Mouse (Mus musculus) heart, postnatal 0 days (tissue): ENCODE data around the gene Imp3. TPM values are rescaled to one million over a fixed set of nuclear protein-coding genes. Genes with fewer than 3 reads are reported as not detected.

Source experiments
- ATAC-seq: fragments of 200-750 bp; cut with Nextera tagmentation; 2 replicates; pipeline ENCODE4 v1.8.0; 2017; ENCODE audit warnings: low read depth, moderate number of reproducible peaks, moderate library complexity; ENCODE audit not compliant: insufficient read depth
- DNase-seq: peaks from one replicate; pipeline ENCODE4 v3.0.0-alpha.2; 2016; ENCODE audit warnings: low spot score
- H3K27ac ChIP-seq: fragments of 300-500 bp; sonication (generic); 2 replicates; pipeline ENCODE4 v1.5.1; 2014; ENCODE audit warnings: low read depth, mild to moderate bottlenecking
- H3K27me3 ChIP-seq: fragments of 300-500 bp; sonication (generic); 2 replicates; pipeline ENCODE4 v1.6.1; 2014; ENCODE audit warnings: low read length, mixed read lengths; ENCODE audit not compliant: control insufficient read depth, insufficient read depth
- H3K36me3 ChIP-seq: fragments of 300-500 bp; sonication (generic); replicated peaks from 2 replicates; pipeline ENCODE4 v1.6.1; 2014; ENCODE audit warnings: low read length, mixed read lengths; ENCODE audit not compliant: control insufficient read depth, insufficient read depth
- H3K4me1 ChIP-seq: fragments of 300-500 bp; sonication (generic); 2 replicates; pipeline ENCODE4 v1.6.1; 2014; ENCODE audit warnings: antibody characterized with exemption; ENCODE audit not compliant: control insufficient read depth, insufficient read depth
- H3K4me2 ChIP-seq: fragments of 300-500 bp; sonication (generic); 2 replicates; pipeline ENCODE4 v1.6.1; 2014; ENCODE audit warnings: low read depth, mild to moderate bottlenecking, low read length, moderate library complexity
- H3K4me3 ChIP-seq: fragments of 300-500 bp; sonication (generic); 2 replicates; pipeline ENCODE4 v1.5.1; 2014; ENCODE audit warnings: low read depth, low read length
- H3K9ac ChIP-seq: fragments of 300-500 bp; sonication (generic); replicated peaks from 2 replicates; pipeline ENCODE4 v1.6.1; 2014; ENCODE audit warnings: low read depth, low read length, mixed read lengths
- H3K9me3 ChIP-seq: fragments of 300-500 bp; sonication (generic); replicated peaks from 2 replicates; pipeline ENCODE4 v1.6.1; 2016; ENCODE audit warnings: low read length; ENCODE audit not compliant: control insufficient read depth
- CTCF ChIP-seq: IDR thresholded peaks from 2 replicates; pipeline ENCODE4 v1.5.1; 2016; ENCODE audit warnings: antibody characterized with exemption, control low read depth, low read depth
- EP300 ChIP-seq: IDR thresholded peaks from 2 replicates; pipeline ENCODE4 v1.6.1; 2016; ENCODE audit warnings: antibody characterized with exemption, low read depth
- WGBS: fragments of 180-500 bp; shearing (Covaris S2); extraction: QIAGEN DNeasy Blood & Tissue Kit; methylation state at CpG from one replicate; pipeline ENCODE4 v1.1.7; 2014; 5-methylcytosine and 5-hydroxymethylcytosine counted together
- polyA plus RNA-seq: library from polyadenylated mRNA; unstranded; fragments of >200 nt; fragmentation: Nextera tagmentation; extraction: Ambion mirVana; gene quantifications from 2 replicates; pipeline ENCODE4 v1.2.1, GENCODE M21; 2015
- total RNA-seq: library from RNA; depleted of rRNA; stranded (reverse); fragments of >200 nt; gene quantifications from 2 replicates; pipeline ENCODE4 v1.2.3, GENCODE M21; 2014; ENCODE audit warnings: low replicate concordance

The Imp3 gene
- total and polyA plus RNA-seq, 2 experiments from 2014 or later, result 58.1 to 179 TPM

DNA sequence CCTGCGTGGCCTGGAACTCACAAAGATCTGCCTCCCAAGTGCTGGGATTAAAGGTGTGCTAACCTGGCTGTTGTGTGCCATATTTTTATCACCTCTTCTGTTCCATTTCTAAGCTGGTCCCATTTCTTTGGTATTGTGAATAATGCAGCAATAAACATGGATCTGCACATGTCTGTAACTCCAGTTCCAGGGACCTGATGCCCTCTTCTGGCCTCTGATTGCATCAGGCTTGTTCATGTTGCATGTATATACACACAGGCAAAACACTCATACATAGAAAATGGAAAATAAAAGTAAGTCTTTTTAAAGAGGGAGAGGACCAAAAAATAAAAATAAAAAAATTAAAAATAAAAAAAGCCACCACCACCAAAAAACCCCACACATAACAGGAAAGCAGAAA lies 16.3 kb downstream of the Imp3 start:
- no peak overlapping the region for H3K4me3 ChIP-seq
- H3K36me3 ChIP-seq, result no peaks in the 10 kb centered on the region
- no peak overlapping the region for H3K9ac ChIP-seq
- DNase-seq (no peak), ATAC-seq (no peak)
- H3K4me2 ChIP-seq, result no peak overlapping the region
- H3K27me3 ChIP-seq, result no peaks in the 10 kb centered on the region
- H3K4me1 ChIP-seq, result 0 out of 2 replicates have a peak, but pooled peaks cover 5% of the 10 kb centered on the region
- WGBS, result 91% methylated on average over 1 of the region's 1 CpGs
- H3K9me3 ChIP-seq, result no peaks in the 10 kb centered on the region
- no peak overlapping the region for H3K27ac ChIP-seq
- TF ChIP-seq EP300, result no peak
- TF ChIP-seq CTCF, result no peak

DNA sequence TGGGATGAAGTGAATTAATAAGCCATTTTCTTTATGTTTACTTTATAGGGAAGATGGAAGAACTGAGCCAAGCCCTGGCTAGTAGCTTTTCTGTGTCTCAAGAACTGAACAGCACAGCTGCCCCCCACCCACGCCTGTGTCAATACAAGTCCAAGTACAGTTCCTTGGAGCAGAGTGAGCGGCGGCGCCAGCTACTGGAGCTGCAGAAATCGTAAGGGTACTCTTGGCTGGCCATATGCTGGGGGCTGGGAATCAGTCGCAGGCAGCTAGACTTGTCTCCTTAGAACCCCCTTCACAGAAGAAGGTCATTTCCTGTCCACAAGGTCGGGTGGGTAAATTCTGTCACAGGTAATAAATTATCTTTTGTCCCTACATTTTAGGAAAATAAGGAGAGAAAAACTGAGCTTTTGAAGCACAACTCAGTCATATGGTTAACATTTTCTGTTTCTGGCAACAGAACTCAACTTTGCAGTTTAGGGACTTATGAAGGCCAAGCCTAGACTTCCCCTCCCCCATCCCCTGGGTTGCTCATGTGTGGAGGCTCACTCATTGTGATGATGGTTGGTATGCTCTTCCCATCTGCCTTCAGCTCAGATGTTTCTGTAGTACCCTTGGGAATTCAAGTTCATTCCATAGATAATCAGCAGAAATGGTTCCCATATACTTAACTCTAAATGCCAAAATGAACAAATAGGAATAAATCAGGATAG lies 19.8 kb downstream of the Imp3 start:
- DNase-seq, result no peak

DNA sequence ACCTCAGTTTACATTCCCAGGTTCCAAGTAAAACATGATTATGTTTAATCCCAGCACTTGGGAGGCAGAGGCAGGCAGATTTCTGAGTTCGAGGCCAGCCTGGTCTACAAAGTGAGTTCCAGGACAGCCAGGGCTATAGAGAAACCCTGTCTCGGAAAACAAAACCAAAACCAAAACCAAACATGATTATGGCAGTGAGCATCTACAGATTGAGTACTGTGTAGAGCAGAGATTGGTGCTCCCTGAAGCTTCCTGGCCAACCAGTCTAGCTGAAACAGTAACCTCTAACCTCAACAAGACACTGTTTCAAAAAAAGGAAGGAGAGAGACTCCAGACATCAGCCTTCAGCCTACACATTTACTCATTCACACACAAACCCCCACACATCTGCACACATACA lies 21.4 kb downstream of the Imp3 start:
- 83% methylated on average over 2 of the region's 2 CpGs for WGBS
- ATAC-seq, result no peak
- Histone ChIP-seq H3K4me2 (no peak overlapping the region), H3K36me3 (peaks cover 13% of the 10 kb centered on the region), H3K4me3 (no peak overlapping the region), H3K27me3 (no peaks in the 10 kb centered on the region), H3K27ac (no peak overlapping the region), H3K9me3 (no peaks in the 10 kb centered on the region), H3K9ac (no peak overlapping the region), H3K4me1 (no peaks in the 10 kb centered on the region)
- no peak for DNase-seq
- no peak for TF ChIP-seq CTCF
- TF ChIP-seq EP300, result no peak

More for the DNA sequence above, 19.8 kb downstream of the Imp3 start:
- ATAC-seq, result no peak
- Histone ChIP-seq H3K4me1 (no peaks in the 10 kb centered on the region), H3K9me3 (no peaks in the 10 kb centered on the region), H3K27ac (no peak overlapping the region), H3K4me3 (no peak overlapping the region), H3K36me3 (peaks cover 4% of the 10 kb centered on the region; the same call in 1 of the 2 replicates), H3K9ac (no peak overlapping the region), H3K27me3 (no peaks in the 10 kb centered on the region), H3K4me2 (no peak overlapping the region)
- 69% methylated on average over 7 of the region's 7 CpGs for WGBS
- TF ChIP-seq CTCF (no peak), EP300 (no peak)

DNA sequence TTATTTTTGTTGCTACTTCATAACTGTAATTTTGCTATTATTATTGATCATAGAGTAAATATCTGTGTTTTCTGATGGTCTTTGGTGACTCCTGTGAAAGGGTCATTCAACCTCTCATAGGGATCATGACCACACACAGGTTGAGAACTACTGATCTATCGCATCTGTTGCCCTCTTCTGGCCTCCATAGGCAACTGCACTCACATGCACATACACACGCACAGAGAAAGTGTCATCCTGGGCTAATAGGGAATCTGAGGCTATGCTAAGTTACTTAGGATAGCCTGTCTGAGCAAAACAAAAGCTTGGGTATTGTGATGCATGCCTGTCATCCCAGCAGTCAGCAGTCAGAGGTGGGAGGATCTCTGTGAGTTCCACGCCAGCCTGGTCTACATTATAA lies 24.3 kb downstream of the Imp3 start:
- H3K4me3 ChIP-seq, result no peak overlapping the region
- H3K9me3 ChIP-seq, result no peaks in the 10 kb centered on the region
- no peaks in the 10 kb centered on the region for H3K4me1 ChIP-seq
- DNase-seq, result no peak
- no peak overlapping the region for H3K4me2 ChIP-seq
- H3K27ac ChIP-seq, result no peak overlapping the region
- H3K9ac ChIP-seq, result no peak overlapping the region
- 93% methylated on average over 3 of the region's 3 CpGs for WGBS
- no peak for TF ChIP-seq CTCF
- TF ChIP-seq EP300, result no peak
- no peaks in the 10 kb centered on the region for H3K27me3 ChIP-seq
- ATAC-seq, result no peak
- peaks cover 17% of the 10 kb centered on the region for H3K36me3 ChIP-seq

DNA sequence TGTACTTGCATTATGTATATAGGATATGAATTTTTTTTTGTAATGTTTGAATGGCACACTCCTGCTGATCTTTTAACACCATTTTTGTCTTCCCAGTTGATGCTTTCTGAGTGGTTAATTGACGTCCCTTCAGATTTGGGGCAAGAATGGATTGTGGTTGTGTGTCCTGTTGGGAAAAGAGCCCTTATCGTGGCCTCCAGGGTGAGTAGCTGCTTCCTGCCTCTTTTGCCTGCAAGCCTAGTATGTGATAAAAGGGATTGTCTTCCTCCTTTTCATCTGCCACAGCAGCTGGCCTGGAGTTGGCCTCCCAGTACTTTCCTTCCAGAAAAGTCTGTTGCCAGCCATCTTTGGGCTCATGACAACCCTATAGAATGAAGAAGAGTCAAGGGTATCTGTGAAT lies 32.9 kb downstream of the Imp3 start:
- Histone ChIP-seq H3K4me2 (no peak overlapping the region), H3K4me3 (no peak overlapping the region), H3K27me3 (no peaks in the 10 kb centered on the region), H3K36me3 (peaks cover 6% of the 10 kb centered on the region; the same call in 1 of the 2 replicates), H3K9me3 (no peaks in the 10 kb centered on the region), H3K27ac (no peak overlapping the region), H3K9ac (no peak overlapping the region), H3K4me1 (no peaks in the 10 kb centered on the region)
- TF ChIP-seq CTCF, result no peak
- no peak for TF ChIP-seq EP300
- DNase-seq (no peak), ATAC-seq (no peak)
- WGBS, result 61% methylated on average over 2 of the region's 2 CpGs

DNA sequence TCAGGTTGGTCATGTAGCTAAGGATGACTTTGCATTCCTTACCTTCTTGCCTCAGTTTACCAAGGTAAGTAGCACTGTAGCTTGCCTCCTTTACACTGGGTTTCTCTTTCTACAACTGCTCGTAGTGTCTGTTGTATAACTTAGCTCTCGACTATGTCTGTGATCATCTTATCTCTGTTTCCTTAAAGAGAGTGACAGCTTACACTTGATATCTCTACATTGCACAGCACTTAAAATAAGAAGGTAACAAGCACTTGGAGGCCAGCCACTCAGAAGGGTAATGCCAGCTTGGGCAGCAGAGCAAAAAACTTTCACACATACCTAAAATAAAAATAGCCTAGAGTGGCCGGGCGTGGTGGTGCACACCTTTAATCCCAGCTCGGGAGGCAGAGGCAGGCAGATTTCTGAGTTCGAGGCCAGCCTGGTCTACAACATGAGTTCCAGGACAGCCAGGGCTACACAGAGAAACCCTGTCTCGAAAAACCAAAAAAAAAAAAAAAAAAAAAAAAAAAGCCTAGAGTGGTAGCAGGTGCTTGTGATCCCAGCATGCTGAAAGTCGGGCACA lies 36.8 kb downstream of the Imp3 start:
- no peaks in the 10 kb centered on the region for H3K9me3 ChIP-seq
- no peaks in the 10 kb centered on the region for H3K27me3 ChIP-seq
- 60% methylated on average over 7 of the region's 8 CpGs for WGBS
- no peak overlapping the region for H3K4me3 ChIP-seq
- DNase-seq, result no peak
- no peak overlapping the region for H3K27ac ChIP-seq
- H3K9ac ChIP-seq, result no peak overlapping the region
- no peak for TF ChIP-seq EP300
- TF ChIP-seq CTCF, result no peak
- no peaks in the 10 kb centered on the region for H3K4me1 ChIP-seq
- no peak overlapping the region for H3K4me2 ChIP-seq
- ATAC-seq, result no peak
- peaks cover 12% of the 10 kb centered on the region; the same call in 1 of the 2 replicates for H3K36me3 ChIP-seq
